14 mouse cellular contexts compared by ENCODE assay signal in the genomic region with DNA sequence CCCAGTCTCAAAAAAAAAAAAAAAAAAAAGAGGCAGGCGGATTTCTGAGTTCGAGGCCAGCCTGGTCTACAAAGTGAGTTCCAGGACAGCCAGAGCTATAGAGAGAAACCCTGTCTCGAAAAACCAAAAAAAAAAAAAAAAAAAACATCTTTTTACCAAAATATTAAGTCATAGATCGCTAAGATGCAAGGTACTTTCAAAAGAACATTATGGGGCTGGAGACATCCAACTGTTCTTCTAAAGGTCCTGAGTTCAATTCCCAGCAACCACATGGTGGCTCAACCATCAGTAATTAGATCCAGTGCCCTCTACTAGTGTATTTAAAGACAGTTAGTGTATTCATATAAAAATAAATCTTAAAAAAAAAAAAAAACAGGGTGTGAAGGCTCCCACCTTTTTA. TPM values are rescaled to one million over a fixed set of nuclear protein-coding genes. Genes with fewer than 3 reads are reported as not detected.
"Had no signal": no experiment of that assay in that cellular context is flagged by ENCODE, and none has a peak within 500 bp of the region (broad histone marks: within the 10 kb centered on the region; RNA-seq: fewer than 3 reads in every experiment).

No protein-coding gene starts in this region.

RNA-seq across cellular contexts. Expression of a gene that starts 4.6 kb away (rescaled TPM):
- total RNA-seq: heart, postnatal 25 days; hematopoietic stem cell, adult 5-6 weeks; layer of hippocampus, adult 18-20 months; layer of hippocampus, adult 2 months; layer of hippocampus, postnatal 25 days; layer of hippocampus, postnatal 36 days; left cerebral cortex, adult 8-10 months had no signal
- polyA plus RNA-seq: heart, embryonic 14.5 days; hindbrain, embryonic 13.5 days; hindbrain, postnatal 0 days; intestine, embryonic 15.5 days; intestine, postnatal 0 days; kidney, postnatal 0 days; large intestine, adult 2 months had no signal
